Mouse (Mus musculus): ENCODE measurements at regions not wholly inside any gene's neighbourhood (a gene's known extent, or its start where the extent isn't known, plus 50 kb on each side); places are given as distances from the start of the nearest gene placed in this dataset.

DNA sequence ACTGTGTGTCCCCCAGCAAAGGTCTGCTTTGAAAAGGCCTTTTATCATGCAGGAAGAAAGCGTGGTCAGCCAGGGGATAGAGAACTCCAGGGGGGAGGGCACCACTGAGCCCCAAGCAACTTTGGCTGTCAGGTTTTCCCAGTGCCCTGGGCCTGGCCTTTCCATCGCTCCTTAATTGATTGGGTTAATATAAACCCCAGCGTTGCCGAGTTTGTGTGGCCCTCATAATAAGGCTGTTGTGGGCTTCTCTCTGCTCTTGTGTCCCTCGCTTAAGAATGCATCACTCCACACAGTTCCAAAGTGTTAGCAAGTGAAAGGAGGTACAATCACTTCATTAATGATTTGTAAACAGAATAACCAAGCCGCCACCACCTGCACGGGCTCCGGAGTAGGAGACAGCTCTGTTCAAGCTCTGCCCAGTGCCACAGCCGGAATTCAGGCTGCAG, 455.5 kb downstream of the Irx1 start:
- no peak for DNase-seq
- intact Hi-C loops (cut with DNase I) = no loop called here

DNA sequence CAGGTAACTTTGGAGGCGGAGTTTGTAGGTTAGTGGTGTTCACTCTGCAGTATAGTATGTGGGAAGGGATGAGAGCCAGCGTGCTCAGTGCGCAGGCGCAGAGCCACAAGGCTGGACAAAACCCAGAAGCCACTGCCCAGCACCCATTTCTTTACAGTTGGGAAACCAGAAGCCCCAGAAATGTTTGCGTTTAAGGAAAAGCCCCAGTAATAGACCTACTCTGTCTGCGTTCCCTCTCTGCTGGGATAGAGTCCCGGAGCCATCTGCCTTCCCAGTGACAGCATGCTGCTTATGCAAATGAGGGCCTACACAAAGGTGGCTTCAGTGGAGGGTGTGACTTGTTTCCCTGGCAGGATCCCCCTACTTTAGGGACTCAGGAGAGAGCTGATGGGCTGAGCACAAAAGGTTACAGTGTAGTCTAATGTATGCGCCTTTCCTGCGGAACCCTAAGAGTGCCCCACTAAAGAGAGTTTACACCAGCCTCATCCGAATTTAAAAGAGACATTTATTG, 456.0 kb downstream of the Irx1 start:
- peak in 1 of 2 experiments; percentile 5 for DNase-seq
- intact Hi-C loops (cut with DNase I) = no loop called here

DNA sequence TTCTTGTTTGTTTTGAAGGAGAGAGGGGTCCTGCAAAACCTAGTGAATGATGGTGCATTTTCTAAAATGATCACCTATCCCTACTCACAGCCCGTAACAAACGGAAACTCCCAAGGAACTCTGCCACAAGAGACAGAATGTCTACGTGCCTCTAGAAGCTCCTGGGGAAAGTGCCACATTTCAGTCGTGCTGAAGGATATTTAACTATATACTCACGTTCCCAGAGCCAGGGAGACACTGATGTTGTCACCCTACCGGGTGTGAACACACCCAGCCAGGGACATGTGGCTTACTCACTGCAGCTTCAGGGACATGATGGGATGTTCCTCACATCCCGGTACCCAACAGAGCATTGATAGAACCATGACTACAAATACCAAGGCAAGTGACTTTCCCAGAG, 456.7 kb downstream of the Irx1 start:
- no peak for DNase-seq
- intact Hi-C loops (cut with DNase I) = no loop called here

DNA sequence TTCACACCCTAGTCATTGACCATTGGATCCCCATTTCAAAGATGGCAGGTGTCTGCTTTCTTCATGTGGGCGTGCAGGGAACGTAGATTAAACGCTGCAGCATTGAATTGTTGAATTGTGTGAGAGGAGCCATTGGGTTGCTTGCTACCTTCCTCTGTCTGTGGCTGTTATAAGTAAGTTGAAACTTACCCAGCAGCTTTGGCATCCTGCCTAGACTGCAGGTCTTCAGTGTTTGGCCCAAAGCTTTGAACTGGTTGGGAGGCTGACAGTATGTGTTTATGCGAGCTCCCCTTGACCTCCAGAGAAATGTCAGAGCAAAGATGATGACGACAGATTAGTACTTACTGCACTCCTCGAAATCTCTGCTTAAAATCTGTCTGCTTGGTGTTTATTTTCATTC, 473.8 kb downstream of the Irx1 start:
- DNase-seq = no peak
- intact Hi-C loops (cut with DNase I) = no loop called here

DNA sequence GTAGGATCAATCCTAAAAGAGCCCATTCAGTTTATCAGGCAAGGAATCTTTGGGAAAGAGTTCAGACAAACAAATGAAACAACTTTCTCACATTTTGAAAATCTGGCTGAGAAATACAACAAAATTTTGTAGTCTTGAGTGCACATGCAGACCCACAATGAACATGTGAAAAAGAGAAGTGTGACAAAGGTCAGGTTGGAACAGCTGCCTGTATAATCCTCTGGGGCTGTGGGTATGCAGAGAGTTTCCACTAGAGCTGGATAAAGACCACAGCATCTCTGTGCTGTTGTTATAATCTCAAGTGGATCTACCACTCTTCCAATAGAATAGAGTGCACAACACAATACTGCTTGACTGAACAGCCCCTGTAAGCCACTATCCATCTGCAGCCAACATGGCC, 482.3 kb downstream of the Irx1 start:
- intact Hi-C loops (cut with DNase I) = no loop called here

DNA sequence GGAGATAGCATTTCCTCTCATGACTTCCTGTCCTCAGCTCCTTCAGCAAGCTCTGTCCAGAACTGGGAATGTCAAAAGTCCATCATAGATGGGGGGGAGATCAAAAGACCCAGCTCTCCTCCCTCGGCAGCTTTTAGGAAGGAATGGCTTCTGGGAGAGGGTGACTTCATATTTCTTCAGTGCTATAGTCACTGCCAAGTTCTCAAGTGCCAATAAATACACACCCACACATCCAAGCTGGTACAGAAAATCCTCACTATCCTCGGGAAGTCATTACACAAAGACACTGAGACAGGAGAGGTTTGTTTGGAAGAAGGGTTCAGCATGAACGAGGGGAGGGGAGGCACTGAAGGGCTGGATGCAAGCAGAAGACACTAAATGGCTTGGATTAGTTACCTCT, 502.0 kb downstream of the Irx1 start:
- intact Hi-C loops (cut with DNase I) = no loop called here
- DNase-seq = no peak

More for the DNA sequence above, 482.3 kb downstream of the Irx1 start:
- DNase-seq = no peak

DNA sequence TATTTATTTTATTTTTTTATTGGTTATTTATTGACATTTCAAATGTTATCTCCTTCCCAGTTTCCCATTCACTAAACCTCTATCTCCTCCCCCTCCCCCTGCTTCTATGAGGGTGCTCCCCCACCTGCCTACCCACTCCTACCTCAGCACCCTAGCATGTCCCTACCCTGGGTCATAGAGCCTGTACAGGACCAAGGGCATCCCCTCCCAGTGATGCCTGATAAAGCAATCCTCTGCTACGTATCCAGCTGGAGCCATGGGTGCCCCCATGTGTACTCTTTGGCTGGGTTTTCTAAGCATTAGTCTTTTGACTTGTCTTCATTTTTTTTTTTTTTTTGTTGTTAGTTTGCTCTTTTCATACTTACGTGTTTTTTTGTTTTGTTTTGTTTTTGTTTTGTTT, 502.9 kb downstream of the Irx1 start:
- no peak for DNase-seq
- intact Hi-C loops (cut with DNase I) = no loop called here

DNA sequence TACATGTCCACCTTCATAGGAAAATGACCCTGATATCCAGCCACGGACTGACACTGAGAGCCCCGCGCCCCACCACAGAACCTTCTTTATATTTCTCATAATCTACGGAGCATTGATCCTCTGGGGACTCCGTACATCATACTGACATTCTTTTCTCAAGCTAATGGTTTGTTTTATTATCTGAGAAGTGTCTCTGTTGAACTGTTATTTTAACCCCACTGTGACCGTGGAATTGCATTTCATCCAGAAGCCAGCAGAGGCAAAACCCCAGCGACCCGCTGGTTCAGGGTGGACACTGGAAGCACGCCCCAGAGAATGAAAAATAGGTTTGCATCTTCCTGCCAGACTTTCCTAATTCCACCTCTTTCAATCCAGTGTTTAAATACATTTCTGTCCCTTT, 503.4 kb downstream of the Irx1 start:
- intact Hi-C loops (cut with DNase I) = no loop called here

DNA sequence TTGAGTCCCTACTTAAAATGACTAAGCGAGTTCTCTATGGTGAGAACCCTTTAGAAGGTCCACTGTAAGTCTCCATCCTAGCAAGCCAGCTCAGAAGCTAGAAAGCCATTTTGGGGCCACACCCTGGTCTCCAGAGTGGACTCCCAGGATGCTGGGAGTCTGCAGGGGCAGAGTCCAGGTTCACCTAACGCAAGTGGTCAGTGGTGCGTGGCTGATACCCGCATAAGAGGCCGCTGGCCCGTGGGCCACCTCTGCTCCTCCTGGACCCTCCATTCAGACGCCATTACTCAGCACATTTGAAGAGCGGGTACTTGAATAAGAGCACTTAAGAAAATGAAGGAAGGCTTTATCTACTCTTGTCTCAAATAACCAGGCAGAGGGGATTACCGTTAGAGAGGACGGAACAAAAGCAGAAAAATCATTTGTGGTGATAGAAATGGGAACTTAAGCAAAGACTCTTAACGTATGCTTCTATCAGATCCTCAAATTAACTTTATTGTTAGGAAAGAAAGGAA, 504.4 kb downstream of the Irx1 start:
- intact Hi-C loops (cut with DNase I) = loop anchor here (5.0 to 10.0 kb wide), 4 partner anchors 352 to 1576 kb away; no protein-coding TSS in a partner anchor

More for the DNA sequence above, 503.4 kb downstream of the Irx1 start:
- no peak for DNase-seq

DNA sequence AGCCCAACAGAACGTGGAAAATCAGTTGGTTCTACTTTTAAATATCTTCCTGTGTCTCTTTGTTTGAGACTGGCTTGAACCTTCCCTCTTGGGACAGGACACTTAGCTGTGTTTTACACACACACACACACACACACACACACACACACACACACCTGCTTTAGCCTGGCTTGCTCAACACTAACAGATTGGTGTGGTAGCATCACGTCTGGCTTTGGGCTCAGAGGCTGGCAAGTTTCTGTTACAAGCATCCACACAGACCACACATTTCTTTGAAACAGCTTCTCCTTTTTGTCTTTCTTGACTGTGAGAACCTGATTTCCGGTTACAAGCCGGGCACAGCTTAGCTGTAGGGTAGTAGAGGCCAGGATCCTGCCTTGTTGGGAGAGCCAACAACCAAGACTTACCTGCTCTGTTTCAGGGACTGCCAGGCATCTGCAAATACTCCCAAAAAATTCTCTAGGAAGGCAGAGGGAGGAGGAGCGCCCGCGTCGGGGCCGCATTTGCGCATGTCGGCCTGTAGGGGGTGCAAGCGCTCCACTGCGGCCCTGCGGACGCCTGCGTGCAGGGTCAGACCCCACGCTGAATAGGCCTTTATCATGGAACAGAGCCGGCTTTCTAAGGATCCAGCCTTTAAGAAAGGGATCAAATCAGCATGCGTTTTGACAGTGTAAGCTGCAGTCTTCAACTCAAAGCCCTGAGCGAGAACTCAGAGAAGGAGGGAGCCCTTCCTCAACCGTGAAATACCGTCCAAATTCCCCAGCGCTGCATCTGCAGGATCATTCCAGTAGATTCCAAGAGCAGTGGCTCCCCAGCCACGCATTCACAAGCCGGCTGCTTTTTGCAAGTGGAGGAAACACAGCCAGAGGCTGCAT, 505.2 kb downstream of the Irx1 start:
- intact Hi-C loops (cut with DNase I) = loop anchor here (5.0 to 10.0 kb wide), 4 partner anchors 351 to 1577 kb away; no protein-coding TSS in a partner anchor
- DNase-seq = peak; percentile 63 to 76

More for the DNA sequence above, 504.4 kb downstream of the Irx1 start:
- peak in 1 of 2 experiments; percentile 1 for DNase-seq

DNA sequence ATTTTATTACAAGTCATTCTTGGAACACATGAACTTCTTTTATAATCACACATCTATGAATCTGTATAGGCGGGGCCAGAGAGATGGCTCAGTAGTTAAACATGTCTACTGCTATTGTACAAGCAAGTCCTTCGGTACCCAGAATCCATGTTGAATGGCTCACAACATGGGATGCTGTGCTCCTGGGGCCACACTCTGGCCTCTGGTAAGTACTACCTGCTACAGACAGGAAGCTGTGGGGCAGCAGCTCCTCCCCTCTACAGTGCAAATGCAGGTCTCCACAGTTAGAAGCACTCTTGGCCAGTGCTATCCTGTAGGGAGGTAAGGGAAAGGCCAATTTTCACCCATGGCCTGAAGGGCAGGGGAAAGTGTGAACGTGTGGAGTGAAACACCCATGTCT, 506.0 kb downstream of the Irx1 start:
- intact Hi-C loops (cut with DNase I) = loop anchor here (5.0 to 10.0 kb wide), 4 partner anchors 350 to 1577 kb away; no protein-coding TSS in a partner anchor
- no peak for DNase-seq

DNA sequence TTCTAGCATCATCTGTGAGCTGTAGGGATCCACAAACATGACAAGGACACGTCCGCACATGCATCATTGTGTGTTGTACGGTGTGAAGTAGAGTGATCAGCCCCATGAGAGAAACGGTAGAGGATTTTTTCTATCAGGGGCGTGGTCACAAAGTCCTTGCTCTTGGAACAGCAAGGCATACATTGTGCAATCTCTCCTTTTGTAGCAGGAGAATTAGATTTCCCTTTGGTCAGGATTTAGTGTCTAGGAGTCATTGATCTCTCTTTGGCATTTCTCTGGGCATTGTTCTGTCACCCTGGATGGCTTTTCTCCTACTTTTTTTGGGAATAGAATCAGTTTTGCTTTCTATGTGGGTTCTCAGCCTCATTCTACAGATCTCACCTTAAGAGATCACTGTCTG, 511.3 kb downstream of the Irx1 start:
- intact Hi-C loops (cut with DNase I) = loop anchor here (10.0 kb wide), 2 partner anchors 1183 to 1583 kb away; no protein-coding TSS in a partner anchor
- no peak for DNase-seq

DNA sequence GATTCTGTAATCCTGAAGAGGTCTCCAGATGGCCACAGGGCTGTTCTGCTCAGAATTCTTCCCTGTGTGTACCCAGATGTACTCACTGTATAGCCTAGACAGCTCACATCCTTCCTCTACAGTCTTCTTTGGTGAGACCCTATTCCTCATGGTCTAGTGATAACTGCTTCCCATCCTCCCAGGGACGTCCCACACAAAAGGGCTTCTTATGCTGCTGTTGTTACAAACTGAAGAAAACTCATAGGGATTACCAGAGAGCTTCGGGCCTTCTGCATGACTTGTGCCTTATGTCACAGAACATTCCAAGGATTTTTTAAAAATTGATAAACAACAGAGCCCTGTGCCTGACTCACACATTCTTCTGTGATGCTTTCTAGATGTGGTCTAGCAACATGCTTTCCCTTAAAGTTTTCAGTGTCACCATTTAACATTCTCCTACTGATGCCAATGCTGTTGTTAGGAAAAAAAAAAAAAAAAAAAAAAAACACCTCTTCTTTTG, 525.9 kb downstream of the Irx1 start:
- DNase-seq = no peak
- intact Hi-C loops (cut with DNase I) = no loop called here

DNA sequence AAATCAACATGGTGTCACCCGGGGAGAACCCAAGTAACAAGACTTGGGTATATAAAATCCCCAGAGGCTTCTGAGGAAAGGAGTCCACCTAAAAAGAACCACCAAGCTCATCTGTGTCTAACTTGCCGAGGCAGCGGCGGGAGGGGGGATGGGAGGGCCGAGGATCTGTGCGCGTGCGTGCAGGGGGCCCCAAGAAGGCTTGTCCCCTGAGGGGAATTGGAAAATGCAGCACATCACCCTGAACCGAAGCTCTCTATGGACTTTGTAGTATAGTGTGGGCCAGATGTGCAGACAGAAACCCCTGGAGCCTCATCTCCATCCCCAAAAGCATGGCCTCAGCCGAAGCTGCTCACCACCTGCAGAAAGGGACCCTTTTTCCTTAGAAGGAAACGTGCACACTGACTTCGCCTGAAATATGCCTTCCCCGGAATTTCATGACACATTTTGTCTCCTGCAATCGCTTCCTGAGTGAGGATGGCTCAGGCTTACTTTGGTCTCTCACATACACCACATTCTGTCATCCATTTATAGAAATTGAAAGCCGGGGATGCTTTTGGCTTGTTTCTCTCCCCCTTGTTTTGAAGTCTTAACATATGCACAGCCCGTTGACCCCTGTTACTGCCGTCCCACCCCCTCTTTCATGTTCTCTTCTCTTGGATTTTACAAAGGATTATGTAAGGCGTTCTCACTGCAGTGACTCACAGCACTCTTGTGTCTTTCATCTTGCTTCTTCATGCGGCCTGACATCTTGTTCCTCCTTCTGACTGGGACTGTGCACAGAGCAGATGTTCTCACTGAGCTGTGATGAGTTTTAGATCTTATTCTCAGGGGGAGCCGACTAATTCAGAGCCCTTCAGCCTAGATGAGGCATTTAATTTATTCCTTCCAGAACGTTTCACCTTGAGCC, 559.6 kb downstream of the Irx1 start:
- intact Hi-C loops (cut with DNase I) = no loop called here
- DNase-seq = no peak

DNA sequence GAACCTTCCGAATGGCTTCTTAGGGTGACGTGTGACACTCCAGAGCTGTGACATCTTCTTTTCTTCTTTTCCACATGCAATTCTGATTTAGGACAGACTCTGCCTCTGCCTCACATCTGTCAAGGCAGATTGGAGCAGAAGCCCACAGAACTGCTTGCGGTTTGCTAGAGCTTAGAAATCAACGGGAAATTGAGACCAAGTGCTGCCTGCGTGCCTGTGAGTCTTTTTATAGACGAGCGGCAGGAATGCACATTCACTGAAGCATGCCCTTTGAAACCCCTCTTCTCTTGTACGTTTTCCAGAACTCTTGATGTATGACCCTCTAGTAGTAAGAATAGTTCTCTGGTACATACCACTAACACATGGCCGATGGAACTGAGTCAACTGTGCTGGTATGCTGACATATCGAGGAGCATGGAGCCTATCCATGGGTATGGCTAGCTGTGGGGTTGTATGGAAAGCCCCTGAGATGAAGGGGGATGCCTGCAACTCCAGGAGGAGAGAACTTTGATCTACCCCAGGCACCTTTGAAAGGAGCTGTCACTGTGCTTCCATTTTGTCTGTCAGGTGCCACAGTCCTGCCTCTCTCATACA, 552.2 kb upstream of the Adamts16 start:
- DNase-seq = no peak

DNA sequence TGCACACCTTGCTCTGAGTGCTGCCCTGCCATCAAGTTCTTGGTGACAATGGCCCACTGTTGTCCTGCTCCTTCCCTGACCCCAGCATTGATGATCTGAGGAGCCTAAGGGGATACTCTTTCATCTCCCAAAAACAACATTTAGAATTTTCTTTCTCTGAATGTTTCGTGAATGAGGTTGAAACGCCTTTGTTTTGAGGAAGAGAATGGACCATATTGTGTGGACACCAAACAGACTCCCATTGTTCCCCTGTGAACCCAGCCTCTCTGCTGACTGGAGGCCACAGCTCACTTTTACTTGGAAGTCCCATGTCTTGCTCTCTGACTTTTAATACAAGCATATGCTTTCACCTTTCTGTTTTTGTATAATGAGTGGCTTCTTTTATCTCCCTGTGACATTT, 537.0 kb upstream of the Adamts16 start:
- no peak for DNase-seq
- intact Hi-C loops (cut with DNase I) = no loop called here

More for the DNA sequence above, 552.2 kb upstream of the Adamts16 start:
- intact Hi-C loops (cut with DNase I) = no loop called here

DNA sequence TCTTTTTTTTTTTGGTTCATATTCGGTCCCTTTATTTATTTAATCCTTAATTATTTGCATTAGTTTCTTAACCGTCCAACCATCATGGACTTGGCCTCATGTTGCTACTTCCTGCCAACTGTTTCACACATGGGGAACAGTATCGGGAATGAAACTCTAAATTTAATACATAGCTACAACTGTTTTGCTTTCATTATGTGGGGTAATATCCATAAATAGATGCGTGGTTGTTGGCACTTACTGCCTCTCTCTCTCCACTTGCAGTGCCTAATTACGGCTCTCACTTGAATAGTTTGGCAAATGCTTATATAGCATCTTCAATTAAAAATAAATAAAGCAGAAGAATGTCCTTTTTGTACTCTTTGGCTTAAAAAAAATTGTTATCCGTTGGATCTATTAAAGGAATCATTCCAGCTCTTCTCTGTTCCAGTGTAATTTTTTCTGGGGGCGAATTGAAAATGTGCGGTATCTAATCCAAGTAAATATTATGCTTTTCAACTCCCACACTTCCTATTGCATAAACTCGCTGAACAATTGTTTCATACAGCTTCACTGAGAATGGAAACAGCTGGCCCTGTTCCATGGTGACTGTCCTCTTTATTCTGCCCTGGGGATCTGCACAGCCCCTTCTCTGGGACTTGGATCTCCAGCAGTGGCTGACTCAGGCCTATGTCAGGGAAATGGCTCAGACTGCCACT, 534.4 kb upstream of the Adamts16 start:
- intact Hi-C loops (cut with DNase I) = no loop called here
- DNase-seq = peak; percentile 69 to 72

DNA sequence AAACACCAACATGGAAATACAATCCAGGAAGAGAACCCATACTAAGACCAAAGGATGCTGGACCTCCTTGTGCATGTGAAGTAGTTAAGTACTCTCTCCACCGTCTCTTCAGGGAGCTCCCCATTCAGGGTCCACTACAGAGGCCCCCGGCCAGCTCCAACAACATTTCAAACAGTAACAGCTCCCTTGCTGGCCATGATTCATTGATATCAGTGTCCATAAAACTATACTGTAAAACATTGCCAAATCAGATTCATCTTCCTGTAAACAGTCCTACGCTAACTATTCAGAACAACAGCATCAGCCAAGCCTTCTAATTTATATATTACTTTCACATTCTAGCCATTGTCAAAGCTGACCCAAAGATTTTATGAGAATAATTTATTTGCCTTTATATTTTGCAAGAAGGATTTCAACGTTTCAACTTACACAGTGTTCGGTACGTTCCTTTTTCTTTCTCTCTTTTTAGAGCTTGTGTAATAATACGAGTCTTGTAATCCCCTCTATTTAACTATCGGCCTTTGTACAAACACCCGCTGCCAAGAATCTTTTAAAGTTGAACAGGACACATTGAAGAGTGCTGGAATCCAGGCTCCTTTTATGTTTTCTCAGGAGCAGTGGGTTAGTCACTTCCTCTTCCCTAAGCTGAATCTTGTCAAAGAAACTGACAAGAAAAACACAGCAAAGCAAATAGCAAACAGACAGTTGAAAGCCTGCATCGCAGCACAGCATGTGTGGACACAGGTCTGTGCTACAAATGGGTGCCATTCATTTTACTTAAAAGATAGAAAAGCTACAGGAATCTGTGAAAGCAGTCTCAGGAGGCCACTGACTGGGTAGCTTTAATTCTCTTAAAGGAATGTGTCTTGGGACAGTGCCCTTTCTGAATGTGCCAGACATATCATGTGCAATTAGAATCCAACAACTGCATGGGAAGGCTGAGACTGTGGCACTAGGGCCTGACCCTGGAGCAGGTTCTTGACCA, 531.4 kb upstream of the Adamts16 start:
- peak; percentile 15 to 18 for DNase-seq
- intact Hi-C loops (cut with DNase I) = no loop called here

Measured in heart, postnatal 10 days (tissue).